Mouse (Mus musculus): ENCODE data around the gene Gm30302.

GRCm38 (mm10) chr13:49814420-49814819 is 15.6 kb upstream of the Gm30302 start:
- TF ChIP-seq CTCF (conservative IDR thresholded peaks at IDR 0.05; ENCODE audit: insufficient read depth, insufficient read length, low read depth, low read length) (no peak), POLR2A (IDR thresholded peaks at IDR 0.05; ENCODE audit: low read depth, low read length) (no peak)

Measured in kidney, adult 2 months (tissue).